Mouse (Mus musculus) embryo, embryonic 9.5 days (tissue): ENCODE measurements around the gene Prkcg.
A peak's percentile ranks its signal among the peaks of the same experiment; 100 is the strongest.
"Not testable (repeated sequence)": the region's sequence is repeated elsewhere in the genome, so short reads cannot be mapped to it uniquely, and the experiment has no call there.

Source experiments
- DNase-seq: peaks from one replicate; pipeline ENCODE4 v3.0.0-alpha.2; 2017; ENCODE audit errors: extremely low spot score

The Prkcg gene

GRCm38 (mm10) chr7:3290257-3291033 is 1.5 kb downstream of the Prkcg start:
- peak; percentile 97 for DNase-seq

DNA sequence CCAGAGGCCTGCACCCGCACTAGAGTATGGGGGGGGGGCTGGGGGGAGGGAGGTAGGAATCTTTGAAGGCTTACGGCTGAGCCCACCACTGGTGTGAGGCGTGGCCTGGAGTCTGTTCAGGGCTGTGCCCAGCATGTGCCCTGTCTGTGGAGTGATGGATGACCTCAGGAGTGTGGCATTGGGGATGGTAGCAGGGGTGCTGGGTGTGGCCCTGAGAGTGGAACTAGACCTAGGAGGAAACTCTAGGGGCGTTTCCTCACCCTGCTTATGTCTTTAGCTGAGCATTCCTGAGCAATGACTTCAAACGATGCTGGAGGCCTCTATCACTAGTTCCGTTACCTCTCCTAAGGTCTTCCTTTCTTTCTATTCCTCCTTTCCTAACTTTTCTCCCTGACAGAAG is 2.2 kb downstream of the Prkcg start:
- peak; percentile 33 for DNase-seq

- DNase-seq, result no peak
Measured at GRCm38 (mm10) chr7:3291764-3292163, 2.8 kb downstream of the Prkcg start.

DNA sequence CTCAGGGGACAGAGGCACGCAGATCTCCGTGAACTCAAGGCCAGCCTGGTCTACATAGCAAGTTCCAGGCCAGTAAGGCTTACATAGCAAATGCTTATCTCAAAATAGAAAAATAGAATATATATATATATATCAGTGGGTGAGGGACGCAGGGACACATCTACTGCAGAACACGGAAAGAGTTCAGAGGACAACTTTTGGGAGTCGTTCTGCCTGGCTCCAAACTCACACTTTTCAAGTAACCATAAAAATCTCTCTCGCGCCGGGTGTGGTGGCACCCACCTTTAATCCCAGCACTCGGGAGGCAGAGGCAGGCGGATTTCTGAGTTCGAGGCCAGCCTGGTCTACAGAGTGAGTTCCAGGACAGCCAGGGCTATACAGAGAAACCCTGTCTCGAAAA is 3.3 kb downstream of the Prkcg start:
- DNase-seq, result not testable (repeated sequence)

DNA sequence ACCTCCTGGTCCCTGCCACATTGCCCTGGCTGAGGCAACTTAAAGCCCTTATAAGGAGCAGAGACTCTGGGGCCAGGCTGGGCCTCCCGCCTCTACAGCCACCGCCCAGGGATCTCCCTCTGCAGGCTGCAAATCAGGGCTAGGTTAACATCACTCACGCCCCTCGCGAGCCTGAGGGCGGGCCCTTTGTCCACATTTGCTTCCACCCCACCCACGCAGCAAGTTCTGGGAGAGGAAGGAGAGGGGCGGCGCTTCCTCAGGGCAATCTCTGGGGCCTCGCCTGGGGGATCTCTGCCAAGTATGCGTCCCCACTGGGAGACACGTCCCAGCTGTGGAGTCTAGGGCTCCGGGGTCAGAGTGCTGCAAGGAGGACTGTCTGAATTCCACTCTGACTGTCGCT is 3.8 kb downstream of the Prkcg start:
- peak; percentile 84 for DNase-seq

- DNase-seq, result no peak
Measured at GRCm38 (mm10) chr7:3294794-3295193, 5.8 kb downstream of the Prkcg start.

DNA sequence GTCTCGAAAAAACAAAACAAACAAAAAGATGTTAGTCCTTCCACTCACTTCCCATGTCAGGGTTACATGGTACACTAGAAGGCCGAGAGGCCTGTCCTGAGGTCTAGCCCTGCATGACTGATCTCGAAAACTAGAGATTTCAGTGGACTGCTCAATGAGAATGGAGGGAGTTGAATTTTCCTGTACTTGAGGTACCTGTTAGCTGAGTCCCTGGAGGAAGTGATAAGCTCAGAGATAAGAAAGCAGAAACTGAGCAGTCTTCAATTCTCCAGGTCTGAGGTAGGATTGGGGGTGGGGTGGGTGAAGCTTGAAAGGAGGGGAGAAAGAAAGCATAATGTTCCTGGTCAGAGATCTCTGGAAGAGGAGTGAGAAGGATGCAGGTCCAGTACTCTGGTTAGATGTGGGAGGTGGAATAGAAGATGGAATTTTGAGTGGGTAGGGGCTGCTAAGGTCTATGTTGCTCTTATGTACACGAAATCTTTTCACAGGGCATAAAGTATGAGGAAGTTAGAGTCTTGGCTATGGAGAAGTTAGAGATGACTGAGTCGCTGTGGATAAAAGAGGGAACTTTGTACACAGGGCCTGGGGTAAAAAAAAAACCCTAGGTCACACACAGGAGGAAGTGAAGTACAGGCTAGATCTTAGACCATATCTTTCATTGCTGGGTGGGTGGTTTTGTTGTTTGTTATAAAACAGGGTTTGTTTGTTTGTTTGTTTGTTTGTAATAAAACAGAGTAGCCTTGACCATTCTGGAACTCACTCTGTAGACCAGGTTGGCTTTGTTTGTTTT is 6.5 kb downstream of the Prkcg start:
- DNase-seq, result no peak

GRCm38 (mm10) chr7:3296711-3297110 is 7.7 kb downstream of the Prkcg start:
- no peak for DNase-seq

DNA sequence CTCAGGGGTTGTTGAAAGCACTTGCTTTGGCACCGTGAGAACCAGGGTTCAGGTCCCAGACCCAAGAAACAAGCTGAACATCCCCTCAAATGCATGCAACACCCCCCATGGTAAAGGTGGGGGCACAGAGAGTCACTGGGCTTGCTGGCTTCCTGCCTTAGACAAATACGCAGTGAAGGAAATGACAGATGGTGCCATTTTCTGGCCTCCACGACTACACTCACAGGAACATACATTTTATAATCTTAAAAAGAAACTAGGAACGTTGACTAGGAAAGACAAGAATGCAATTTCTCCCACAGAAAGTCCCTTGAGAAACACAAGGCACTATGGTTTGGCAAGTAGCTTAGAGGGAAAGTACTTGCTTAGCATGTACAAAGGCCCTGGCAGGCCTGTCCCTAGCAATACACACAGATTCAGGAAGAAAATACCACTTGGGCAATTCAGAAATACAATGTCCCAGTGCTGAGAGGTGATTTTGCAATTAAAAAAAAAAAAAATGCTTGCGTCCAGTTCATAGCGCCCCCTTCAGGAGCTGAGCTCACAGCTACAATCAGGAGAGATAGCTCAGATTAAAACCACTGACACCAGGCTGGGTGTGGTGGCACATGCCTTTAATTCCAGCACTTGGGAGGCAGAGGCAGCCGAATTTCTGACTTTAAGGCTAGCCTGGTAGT is 11.1 kb downstream of the Prkcg start:
- no peak for DNase-seq

- DNase-seq, result no peak
Measured at GRCm38 (mm10) chr7:3300891-3301627, 12.1 kb downstream of the Prkcg start.

DNA sequence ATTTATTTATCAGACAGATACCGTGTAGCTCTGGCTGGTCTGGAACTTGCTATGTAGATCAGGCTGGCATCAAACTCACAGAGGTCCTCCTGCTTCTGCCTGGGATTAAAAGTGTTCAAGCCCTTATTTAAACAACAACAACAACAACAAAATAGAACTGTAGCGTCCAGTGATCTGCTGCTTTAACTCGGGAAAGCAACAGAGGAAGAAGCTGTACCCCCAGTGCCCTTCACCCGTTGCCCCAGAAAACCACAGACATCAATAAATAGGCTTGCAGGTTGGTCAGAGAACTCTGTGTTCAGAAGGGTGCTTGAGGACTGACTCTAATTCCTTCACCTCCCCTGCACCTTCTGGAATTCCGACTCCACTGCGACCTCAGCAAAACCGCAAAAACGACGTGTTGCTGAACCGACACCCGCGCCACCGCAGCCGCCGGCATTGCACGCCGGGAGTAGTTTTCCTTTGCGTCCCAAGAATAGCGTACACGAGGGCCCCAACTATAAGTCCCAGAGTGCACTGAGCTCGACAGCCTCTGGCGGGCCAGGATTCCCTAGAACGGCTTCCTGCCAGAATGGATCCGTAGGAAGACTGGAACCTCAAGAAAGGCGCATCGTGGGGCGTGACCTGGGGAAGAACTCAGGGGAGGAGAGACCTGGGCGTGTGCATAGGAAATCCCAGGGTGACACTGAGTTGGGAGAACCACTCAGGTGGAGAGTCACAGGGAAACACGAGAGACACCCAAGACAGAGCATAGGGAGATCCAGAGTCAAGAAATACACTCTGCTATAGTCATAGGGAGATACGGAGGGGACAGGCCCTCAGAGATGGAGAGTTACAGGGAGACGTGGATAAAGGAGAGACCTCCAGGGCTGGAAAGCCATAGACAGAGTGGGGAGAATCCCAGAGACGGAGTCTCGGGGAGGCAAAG is 12.9 kb downstream of the Prkcg start:
- DNase-seq, result peak; percentile 47

DNA sequence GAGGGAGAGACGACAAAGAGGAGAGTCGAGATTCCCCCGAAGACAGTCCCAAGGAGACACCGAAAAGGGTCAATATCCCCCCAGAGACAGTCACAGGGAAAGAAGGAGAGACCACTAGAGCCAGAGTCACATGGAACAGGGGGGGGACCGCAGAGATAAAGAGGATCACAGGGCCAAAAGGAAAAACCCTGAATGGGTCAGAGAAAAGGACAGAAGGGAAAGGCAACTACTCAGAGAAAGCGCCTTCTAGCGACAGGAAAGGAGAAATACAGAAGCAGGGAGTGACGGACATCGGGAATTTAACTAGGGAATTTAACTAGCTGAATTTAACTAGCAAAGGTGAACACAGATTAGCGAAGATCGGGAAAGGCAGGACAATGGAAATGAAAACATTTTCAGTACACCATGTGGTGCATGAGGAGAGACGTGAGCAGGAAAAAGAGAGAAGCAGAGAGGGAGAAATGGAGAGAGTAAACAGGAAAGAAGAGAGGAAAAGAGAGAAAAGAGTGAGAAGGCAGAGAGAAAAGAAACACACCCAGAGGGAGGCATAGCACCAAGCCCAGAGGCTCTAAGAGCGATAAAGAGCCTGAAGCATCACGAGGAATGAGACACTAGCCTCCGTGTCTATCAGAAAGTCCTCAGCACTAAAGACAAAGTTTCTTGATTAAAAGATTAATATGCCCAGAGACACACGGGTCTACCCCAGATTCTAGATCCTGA is 13.7 kb downstream of the Prkcg start:
- peak; percentile 37 for DNase-seq

DNA sequence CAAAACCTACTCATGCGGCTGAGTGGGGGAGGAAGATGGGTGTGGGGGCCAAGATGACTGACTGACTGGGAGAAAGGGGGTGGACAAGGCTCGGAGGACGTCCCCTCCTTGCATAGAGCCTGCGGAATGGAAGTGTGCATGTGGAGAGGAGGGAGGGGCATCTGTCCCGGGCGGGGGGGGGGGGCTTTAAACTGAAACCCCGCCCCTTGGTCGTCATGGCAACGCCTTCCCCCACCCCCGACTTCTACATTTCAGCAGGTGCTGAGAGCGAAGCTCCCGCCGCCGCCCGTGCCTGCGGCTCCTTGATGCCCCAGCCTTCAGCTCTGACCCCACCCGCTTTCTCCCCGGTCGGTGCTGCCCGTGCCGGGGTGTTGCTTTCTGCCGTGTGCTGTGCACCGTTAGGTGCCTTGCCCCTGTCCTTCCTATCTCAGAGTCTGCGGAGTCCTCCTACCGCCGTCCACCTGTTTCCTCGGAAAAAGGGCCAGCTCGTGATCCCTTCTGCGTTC is 14.3 kb downstream of the Prkcg start:
- DNase-seq, result peak; percentile 66

DNA sequence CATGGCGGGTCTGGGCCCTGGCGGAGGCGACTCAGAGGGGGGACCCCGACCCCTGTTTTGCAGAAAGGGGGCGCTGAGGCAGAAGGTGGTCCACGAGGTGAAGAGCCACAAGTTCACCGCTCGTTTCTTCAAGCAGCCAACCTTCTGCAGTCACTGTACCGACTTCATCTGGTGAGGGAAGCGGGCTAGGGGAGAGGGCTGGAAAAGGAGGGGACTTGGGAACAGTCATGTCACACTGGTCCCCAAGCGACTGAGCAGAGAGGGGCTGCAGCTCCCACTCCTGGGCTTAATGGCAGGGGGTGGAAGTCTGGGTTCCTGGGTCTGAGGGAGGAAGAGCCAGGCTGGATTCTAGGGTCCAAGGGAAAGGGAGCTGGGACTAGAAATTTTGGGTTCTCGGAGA is 14.8 kb downstream of the Prkcg start:
- peak; percentile 39 for DNase-seq

DNA sequence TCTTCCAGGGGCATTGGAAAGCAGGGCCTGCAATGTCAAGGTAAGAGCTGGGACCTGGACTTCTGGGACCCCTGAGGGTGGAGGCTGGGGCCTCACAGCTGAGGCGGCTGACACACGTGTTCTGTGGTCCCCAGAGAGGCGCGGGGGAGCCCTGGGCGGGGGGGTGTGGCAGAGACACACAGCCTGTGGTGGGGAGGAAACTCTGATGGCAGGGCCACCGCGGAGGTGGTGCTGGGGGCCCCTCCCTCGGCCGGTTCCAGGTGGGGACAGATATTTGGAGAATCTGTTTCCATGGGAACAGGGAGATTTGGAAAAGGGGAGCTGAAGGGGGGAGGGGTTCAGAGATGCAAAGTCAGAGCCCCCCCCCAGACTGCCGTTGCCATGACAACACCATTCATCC is 15.3 kb downstream of the Prkcg start:
- DNase-seq, result no peak

DNA sequence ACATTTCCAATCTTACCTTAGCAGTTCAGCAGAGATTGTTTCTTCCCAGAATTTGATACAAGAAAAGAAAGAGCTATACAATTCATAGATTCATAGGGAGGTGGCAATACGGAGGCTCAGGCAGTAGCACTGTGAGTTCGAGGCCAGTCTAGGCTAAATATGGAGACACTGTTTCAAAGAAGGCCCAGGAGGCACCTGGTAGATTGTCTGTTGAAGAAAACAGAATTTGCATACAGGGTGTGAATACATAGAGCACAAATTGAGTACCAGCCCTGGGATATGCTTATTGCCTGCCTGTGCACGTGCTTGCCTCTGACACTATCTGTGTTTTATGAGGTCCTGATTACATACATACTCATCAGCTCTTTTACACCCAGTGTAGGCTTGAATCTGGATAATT is 17.4 kb downstream of the Prkcg start:
- no peak for DNase-seq

DNA sequence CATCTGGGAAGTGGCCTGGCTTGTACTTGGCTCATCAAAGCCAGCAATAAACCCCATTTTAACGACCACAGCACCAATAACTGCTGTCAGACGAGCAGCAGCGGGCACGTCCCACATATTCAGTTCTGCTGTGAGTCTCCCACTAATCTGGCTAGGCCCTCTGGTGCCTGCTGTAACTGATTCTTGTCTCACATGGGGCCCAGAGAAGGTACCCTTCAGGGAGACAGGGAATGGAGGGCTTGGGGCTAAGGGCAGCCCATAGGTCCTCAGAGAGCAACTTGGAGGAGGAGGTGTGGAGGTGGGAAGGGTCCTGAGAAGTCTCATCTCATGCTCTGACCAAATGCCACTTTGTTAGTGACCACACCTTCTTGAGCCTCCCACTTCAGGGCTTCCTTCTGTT is 19.7 kb downstream of the Prkcg start:
- DNase-seq, result no peak

DNA sequence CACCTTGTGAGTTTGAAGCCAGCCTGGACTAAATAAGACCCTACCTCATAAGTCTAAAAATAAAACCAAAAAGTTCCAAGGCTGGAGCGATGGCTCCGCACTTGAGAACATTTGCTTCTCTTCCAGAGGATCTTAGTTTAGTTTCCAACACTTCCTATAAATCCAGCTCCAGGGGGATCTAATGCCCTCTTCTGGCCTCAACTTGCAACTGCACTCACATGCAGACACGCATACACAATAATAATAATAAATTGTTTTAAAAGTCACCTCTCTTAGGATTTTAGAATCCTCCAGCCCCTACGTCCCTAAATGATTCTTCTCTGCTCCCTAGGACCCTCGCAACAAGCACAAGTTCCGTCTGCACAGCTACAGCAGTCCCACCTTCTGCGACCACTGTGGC is 21.3 kb downstream of the Prkcg start:
- DNase-seq, result no peak

DNA sequence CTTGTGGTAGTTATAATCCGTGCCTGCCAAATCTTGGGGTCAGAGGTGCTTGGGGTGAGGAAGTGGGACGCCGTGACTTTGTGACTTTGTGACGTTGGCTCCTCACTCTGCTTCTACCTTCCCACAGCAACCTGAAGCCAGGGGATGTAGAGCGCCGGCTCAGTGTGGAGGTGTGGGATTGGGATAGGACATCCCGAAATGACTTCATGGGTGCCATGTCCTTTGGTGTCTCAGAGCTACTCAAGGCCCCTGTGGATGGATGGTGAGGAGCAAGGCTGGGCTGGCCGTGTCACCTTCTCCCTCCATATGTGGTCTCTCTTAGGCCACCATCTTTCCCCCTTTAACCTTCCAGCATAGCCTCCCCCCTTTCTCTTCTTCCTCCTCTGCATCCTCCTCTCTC is 24.6 kb downstream of the Prkcg start:
- no peak for DNase-seq

DNA sequence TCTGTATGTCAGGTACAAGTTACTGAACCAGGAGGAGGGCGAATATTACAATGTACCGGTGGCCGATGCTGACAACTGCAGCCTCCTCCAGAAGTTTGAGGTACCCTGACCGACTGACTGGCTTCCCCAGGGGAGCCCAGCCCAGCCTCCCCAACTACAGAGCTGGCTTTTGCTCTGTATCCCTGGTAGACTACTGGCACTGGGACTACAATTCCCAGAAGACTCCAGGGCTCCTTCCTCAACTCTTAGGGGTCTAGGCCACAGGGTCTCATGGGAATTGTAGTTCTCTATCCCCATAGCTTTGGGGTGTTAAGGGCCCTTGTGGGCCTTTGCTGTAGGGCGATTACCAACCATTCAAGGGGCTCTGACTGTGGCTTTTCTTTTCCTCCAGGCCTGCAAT is 25.1 kb downstream of the Prkcg start:
- no peak for DNase-seq
